In the genomic region with DNA sequence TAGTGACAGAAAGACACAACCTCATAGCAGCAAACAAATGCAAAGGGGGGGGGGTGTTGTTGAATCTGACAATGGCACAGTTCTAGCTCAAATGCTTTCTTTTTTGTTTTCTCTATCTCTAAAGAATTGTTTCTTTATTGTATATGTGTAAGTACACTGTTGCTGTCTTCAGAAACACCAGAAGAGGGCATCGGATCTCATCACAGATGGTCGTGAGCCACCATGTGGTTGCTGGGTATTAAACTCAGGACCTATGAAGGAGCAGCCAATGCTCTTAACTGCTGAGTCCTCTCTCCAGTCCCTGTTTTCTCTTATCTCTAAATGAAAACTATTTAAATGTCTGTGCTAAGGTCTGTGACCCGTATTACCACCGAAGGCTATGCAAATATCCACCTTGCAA, we compare ENCODE assay signal across 22 mouse cellular contexts.
A peak's percentile ranks its signal among the peaks of the same experiment; 100 is the strongest.
DNase-seq lines count a peak whose midpoint lies in the region; ATAC-seq and TF ChIP-seq lines count a peak whose summit lies in the region.
"Had no signal": no experiment of that assay in that cellular context is flagged by ENCODE, and none has a peak within 500 bp of the region (broad histone marks: within the 10 kb centered on the region; RNA-seq: fewer than 3 reads in every experiment).

No protein-coding gene starts in this region.

- H3K4me3 ChIP-seq in forebrain, postnatal 0 days (ENCODE audit: low read depth, low read length), result no peak overlapping the region
- H3K4me3 ChIP-seq in forebrain, embryonic 16.5 days (replicated peaks; ENCODE audit: low read length), result no peak overlapping the region
- no peak overlapping the region for H3K4me3 ChIP-seq in kidney, embryonic 15.5 days (replicated peaks)
- H3K4me3 ChIP-seq in E14TG2a.4 (replicated peaks; ENCODE audit: low read length), result no peak overlapping the region
- H3K4me3 ChIP-seq: embryonic facial prominence, embryonic 10.5 days; limb, embryonic 10.5 days; liver, embryonic 12.5 days; megakaryocyte, embryonic 14.5 days; neural tube, embryonic 12.5 days had no signal

- H3K27ac ChIP-seq in forebrain, postnatal 0 days (ENCODE audit: low read depth, low read length), result no peak overlapping the region
- H3K27ac ChIP-seq in forebrain, embryonic 16.5 days (ENCODE audit: low read length), result no peak overlapping the region
- no peak overlapping the region for H3K27ac ChIP-seq in kidney, embryonic 15.5 days
- H3K27ac ChIP-seq: embryonic facial prominence, embryonic 10.5 days; hindbrain, embryonic 14.5 days; limb, embryonic 10.5 days; liver, embryonic 12.5 days; neural tube, embryonic 12.5 days had no signal

- ATAC-seq in forebrain, postnatal 0 days, result no peak
- ATAC-seq in forebrain, embryonic 16.5 days, result no peak
- no peak for ATAC-seq in kidney, embryonic 15.5 days (replicated peaks; ENCODE audit: low FRiP score)
- ATAC-seq in erythroid progenitor cell, adult 5-6 weeks (replicated peaks; ENCODE audit: low FRiP score, poor library complexity, severe bottlenecking), result no peak
- ATAC-seq: forebrain, embryonic 14.5 days; liver, embryonic 12.5 days had no signal

- no peak for DNase-seq in forebrain, postnatal 0 days
- DNase-seq in kidney, postnatal 10 days, result peak; percentile 9
- peak; percentile 6 for DNase-seq in 3134 (ENCODE audit: extremely low read depth, insufficient read length, low spot score)
- DNase-seq in embryo, embryonic 11 days, result no peak
- DNase-seq: adrenal gland, postnatal 14 days; cerebellum, adult 9-11 months; heart, adult 18-20 months; heart, postnatal 10 days; kidney, adult 18-20 months; kidney, postnatal 4 days; right cerebral cortex, postnatal 25 days had no signal

- no peaks in the 10 kb centered on the region; the same call in 1 of the 2 replicates for H3K27me3 ChIP-seq in forebrain, postnatal 0 days (ENCODE audit: insufficient read depth, low read length)
- 0 out of 2 replicates have a peak, but pooled peaks cover 1% of the 10 kb centered on the region for H3K27me3 ChIP-seq in forebrain, embryonic 16.5 days (replicated peaks; ENCODE audit: control insufficient read depth, insufficient read depth, low read length)
- no peaks in the 10 kb centered on the region for H3K27me3 ChIP-seq in kidney, embryonic 15.5 days
- no peaks in the 10 kb centered on the region for H3K27me3 ChIP-seq in E14TG2a.4 (ENCODE audit: insufficient read depth, low read length)
- H3K27me3 ChIP-seq: liver, embryonic 12.5 days; megakaryocyte, embryonic 14.5 days; neural tube, embryonic 12.5 days had no signal

- no peaks in the 10 kb centered on the region for H3K9me3 ChIP-seq in forebrain, postnatal 0 days (ENCODE audit: low read length)
- no peaks in the 10 kb centered on the region for H3K9me3 ChIP-seq in forebrain, embryonic 16.5 days (ENCODE audit: control insufficient read depth, low read length)
- H3K9me3 ChIP-seq in kidney, embryonic 15.5 days (replicated peaks), result no peaks in the 10 kb centered on the region
- no peaks in the 10 kb centered on the region for H3K9me3 ChIP-seq in E14TG2a.4 (ENCODE audit: low read length)
- H3K9me3 ChIP-seq: embryonic facial prominence, embryonic 10.5 days; limb, embryonic 10.5 days; liver, embryonic 12.5 days; megakaryocyte, embryonic 14.5 days; neural tube, embryonic 12.5 days had no signal

- no peak overlapping the region for H3K4me2 ChIP-seq in forebrain, postnatal 0 days (ENCODE audit: low read depth)
- H3K4me2 ChIP-seq in forebrain, embryonic 16.5 days (ENCODE audit: low read length), result no peak overlapping the region
- H3K4me2 ChIP-seq in kidney, embryonic 15.5 days, result no peak overlapping the region
- H3K4me2 ChIP-seq: hindbrain, embryonic 14.5 days; liver, embryonic 12.5 days; neural tube, embryonic 12.5 days had no signal

- H3K9ac ChIP-seq in forebrain, postnatal 0 days, result no peak overlapping the region
- no peak overlapping the region for H3K9ac ChIP-seq in forebrain, embryonic 16.5 days (replicated peaks; ENCODE audit: low read depth, low read length)
- no peak overlapping the region for H3K9ac ChIP-seq in kidney, embryonic 15.5 days
- H3K9ac ChIP-seq: hindbrain, embryonic 14.5 days; liver, embryonic 12.5 days; neural tube, embryonic 12.5 days had no signal

- H3K36me3 ChIP-seq in forebrain, postnatal 0 days (ENCODE audit: insufficient read depth), result no peaks in the 10 kb centered on the region
- no peaks in the 10 kb centered on the region for H3K36me3 ChIP-seq in forebrain, embryonic 16.5 days (ENCODE audit: control insufficient read depth, insufficient read depth)
- H3K36me3 ChIP-seq in kidney, embryonic 15.5 days, result no peaks in the 10 kb centered on the region
- no peaks in the 10 kb centered on the region for H3K36me3 ChIP-seq in E14TG2a.4 (ENCODE audit: insufficient read depth, low read length)
- H3K36me3 ChIP-seq: embryonic facial prominence, embryonic 10.5 days; limb, embryonic 10.5 days; liver, embryonic 12.5 days; neural tube, embryonic 12.5 days had no signal

- WGBS in forebrain, postnatal 0 days, result 77% methylated on average over 4 of the region's 4 CpGs
- WGBS in forebrain, embryonic 16.5 days, result 83% methylated on average over 4 of the region's 4 CpGs
- WGBS in kidney, embryonic 15.5 days, result 85% methylated on average over 4 of the region's 4 CpGs

- H3K4me1 ChIP-seq in forebrain, postnatal 0 days (ENCODE audit: insufficient read depth), result no peaks in the 10 kb centered on the region
- no peaks in the 10 kb centered on the region for H3K4me1 ChIP-seq in forebrain, embryonic 16.5 days (replicated peaks; ENCODE audit: control insufficient read depth, insufficient read depth, low read length)
- H3K4me1 ChIP-seq in kidney, embryonic 15.5 days, result no peaks in the 10 kb centered on the region
- H3K4me1 ChIP-seq in E14TG2a.4 (replicated peaks; ENCODE audit: low read depth, low read length), result peaks cover 27% of the 10 kb centered on the region
- H3K4me1 ChIP-seq: neural tube, embryonic 12.5 days had no signal

- peak; percentile 44 for TF ChIP-seq CTCF in forebrain, postnatal 0 days (IDR thresholded peaks at IDR 0.05; ENCODE audit: low read depth)
- TF ChIP-seq CTCF in E14TG2a.4 (conservative IDR thresholded peaks at IDR 0.05; ENCODE audit: low read length), result 0 out of 2 replicates have a peak, but pooled peaks have one; percentile 4

Comparison
In these comparisons a context has a peak if more than half of its experiments do, and no peak if none do; other contexts are left out.
1. DNase-seq: peak in kidney, postnatal 10 days (single experiment) and 3134 (single experiment); none in forebrain, postnatal 0 days (single experiment) and embryo, embryonic 11 days (single experiment).